Mouse (Mus musculus): ENCODE measurements around the gene 5730596B20Rik.

- TF ChIP-seq CTCF (IDR thresholded peaks at IDR 0.05; ENCODE audit: control insufficient read depth, insufficient read depth, insufficient read length), result no peak
- TF ChIP-seq MYOG (IDR thresholded peaks at IDR 0.05; ENCODE audit: control insufficient read depth, extremely low read depth, insufficient read length), result no peak
- TF ChIP-seq USF1 (IDR thresholded peaks at IDR 0.05; ENCODE audit: low read depth), result no peak
- TF ChIP-seq FOSL1 (IDR thresholded peaks at IDR 0.05; ENCODE audit: insufficient read depth, low read length, poor library complexity, severe bottlenecking), result no peak
- no peak for TF ChIP-seq MYOD1 (IDR thresholded peaks at IDR 0.05; ENCODE audit: control insufficient read depth, insufficient read length, low read depth)
- no peak for TF ChIP-seq MAX (IDR thresholded peaks at IDR 0.05)
- TF ChIP-seq CEBPB (IDR thresholded peaks at IDR 0.05; ENCODE audit: low read depth), result no peak
Measured at GRCm38 (mm10) chr6:52190906-52191810, 13.9 kb downstream of the 5730596B20Rik start, which contains the start of gene Hoxa4.
